Mouse (Mus musculus) cerebellum, postnatal 10 days (tissue): ENCODE measurements around the gene Camkmt.

Source experiments
- DNase-seq, 2 experiments: peaks; one replicate each; pipeline ENCODE4 v3.0.0; 2021; ENCODE audit warnings: mixed read lengths in 2 of 2

The Camkmt gene

GRCm38 (mm10) chr17:85171951-85172350, 81.6 kb downstream of the Camkmt start:
- no peak for DNase-seq

DNA sequence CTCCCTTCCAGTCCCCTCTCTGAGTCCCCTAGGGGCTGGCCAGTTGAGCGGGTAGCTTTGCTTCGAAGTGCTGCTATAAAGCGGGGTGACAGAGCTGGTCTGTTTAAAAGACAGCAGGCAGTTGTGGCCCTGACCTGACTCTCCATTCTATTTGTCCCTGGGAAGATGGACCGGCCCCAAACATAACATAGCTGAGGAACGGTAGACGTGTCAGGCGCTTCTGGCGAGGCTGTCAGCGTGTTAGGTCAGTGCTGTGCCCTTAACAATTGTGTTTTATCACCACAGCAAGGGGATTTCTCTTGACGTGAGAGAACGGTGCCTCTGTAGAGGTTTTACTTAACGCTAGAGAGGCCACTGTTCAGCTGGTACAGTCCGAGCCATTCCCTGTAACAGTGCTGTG, 86.9 kb downstream of the Camkmt start:
- DNase-seq: no peak

GRCm38 (mm10) chr17:85180471-85181060, 90.2 kb downstream of the Camkmt start:
- DNase-seq: no peak

- peak; percentile 89 to 90 for DNase-seq
Observed at GRCm38 (mm10) chr17:85189227-85190127, 99.1 kb downstream of the Camkmt start.

DNA sequence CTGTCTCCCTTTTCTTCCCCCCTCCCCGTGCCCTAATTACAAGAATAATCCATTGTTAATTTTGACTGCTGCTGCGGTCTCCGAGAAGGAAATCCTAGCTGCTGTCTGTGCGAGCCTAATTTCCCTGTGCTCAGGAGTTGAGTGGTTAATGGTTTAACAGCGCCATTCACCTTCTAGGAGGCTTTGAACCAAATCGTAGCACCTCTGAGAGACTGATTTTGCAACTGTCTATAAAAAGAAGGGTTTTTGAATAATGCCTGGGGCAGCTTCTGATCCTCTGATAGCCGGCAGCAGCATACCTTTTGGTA, 99.7 kb downstream of the Camkmt start:
- no peak for DNase-seq

DNA sequence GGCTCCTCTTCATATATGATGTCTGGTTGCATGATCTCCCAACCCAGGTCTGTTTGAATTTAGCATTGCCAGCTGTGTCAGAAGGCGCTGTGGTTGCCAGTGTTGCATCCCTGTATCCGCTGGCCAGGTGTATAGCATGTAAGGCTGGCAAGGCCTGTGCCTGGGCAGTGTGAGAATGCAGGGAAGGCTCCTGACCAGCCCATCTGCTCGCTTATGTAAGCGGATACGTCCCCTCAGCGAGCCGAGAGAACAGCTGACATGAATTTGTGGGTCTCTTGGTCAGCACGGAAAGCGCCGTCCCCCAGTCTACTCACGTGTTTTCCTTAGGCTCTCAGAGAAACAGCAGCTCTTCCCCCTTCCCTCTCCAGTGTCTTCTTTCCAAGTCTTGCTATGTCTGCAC, 102.9 kb downstream of the Camkmt start:
- DNase-seq: no peak

DNA sequence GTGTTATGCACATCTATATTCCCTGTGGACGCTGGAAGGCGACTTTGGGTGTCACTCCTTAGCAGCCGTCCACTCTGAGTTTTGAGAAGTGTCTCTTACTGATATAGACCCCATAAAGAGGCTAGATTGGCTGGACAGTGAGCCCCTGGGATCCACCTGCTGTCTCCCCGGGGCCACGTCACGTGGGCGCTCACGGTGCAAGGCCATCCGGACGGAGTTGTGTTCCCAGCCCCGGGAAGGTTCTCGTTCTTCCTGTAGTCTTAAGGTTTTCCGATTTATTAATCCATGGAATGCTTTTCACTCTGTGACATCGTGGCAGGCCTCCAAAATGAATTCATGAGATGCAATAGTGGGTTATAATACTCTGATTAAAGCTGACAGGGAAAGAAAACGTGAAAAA, 108.4 kb downstream of the Camkmt start:
- no peak for DNase-seq

GRCm38 (mm10) chr17:85199321-85199720, 109.0 kb downstream of the Camkmt start:
- no peak for DNase-seq

GRCm38 (mm10) chr17:85218054-85218453, 127.7 kb downstream of the Camkmt start:
- no peak for DNase-seq

GRCm38 (mm10) chr17:85242109-85242508, 151.8 kb downstream of the Camkmt start:
- no peak for DNase-seq

DNA sequence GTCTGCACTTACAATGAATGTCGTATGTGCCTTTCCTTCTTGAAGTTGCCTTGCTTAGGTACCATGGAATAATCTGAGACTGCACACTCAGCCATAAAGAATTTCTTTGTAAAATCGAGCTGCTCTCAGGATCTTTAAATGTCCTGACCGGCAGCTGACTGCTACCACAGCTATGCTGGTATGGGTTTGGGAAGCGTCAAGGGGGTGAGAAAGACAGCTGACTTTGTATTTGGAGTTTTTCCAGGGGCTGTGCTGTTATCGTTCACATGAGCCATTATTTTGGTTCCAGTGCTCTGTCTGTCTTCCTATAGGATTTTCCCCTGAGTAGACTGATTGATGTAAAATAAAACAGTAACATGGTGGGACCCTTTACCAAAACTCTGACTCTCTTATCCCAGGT, 158.6 kb downstream of the Camkmt start:
- no peak for DNase-seq

GRCm38 (mm10) chr17:85249744-85250143, 159.4 kb downstream of the Camkmt start:
- peak; percentile 15 to 48 for DNase-seq

DNA sequence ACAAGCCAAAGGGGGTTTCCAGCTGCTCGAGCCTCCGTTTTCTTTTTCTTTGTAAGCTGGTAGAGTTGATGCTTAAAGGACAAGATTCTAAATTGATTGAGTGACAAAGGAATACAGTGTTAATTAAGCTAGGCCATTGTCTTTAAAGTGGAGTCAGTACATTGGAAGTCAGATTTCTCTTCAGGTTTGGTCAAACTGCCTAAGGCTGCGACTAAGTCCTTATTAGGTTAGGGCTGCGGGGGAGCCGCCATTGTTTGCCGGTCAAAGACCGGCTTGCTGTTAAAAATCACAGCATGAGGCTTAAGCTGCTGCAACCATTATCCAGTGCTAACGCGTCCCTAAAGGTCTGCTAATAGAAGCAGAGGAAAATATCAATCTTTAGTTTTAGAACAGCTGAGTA, 166.6 kb downstream of the Camkmt start:
- DNase-seq: no peak

- no peak for DNase-seq
Observed at GRCm38 (mm10) chr17:85257348-85257747, 167.0 kb downstream of the Camkmt start.

DNA sequence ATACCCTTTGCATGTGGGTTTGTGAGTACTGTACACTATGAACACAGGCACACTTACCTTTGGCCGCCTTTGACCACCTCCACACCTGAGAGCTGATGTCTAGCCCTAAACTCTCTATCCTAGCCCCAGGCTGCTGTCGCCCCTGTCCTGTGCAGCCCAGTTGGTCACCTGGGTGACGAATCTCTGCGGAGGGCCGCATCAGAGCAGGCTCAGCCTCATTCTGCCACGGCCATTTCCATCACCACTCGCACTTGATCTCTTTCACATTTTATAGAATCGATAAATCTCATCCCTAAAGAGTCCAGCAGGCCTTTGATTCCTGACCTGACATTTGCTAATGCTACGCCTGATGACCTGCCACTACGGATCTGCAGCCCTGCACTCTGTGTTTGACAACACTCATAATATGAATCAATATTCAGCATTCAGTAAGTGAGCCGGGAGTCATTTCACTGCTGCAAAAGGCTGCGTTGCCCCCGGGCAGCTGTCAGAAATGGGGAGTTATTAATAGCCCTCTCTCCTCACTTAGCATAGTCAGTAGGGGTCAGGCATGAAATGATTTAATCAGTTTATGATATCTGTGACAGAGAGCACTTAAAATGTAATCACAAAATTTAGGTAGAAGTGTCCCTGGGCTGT, 168.5 kb downstream of the Camkmt start:
- DNase-seq: no peak

DNA sequence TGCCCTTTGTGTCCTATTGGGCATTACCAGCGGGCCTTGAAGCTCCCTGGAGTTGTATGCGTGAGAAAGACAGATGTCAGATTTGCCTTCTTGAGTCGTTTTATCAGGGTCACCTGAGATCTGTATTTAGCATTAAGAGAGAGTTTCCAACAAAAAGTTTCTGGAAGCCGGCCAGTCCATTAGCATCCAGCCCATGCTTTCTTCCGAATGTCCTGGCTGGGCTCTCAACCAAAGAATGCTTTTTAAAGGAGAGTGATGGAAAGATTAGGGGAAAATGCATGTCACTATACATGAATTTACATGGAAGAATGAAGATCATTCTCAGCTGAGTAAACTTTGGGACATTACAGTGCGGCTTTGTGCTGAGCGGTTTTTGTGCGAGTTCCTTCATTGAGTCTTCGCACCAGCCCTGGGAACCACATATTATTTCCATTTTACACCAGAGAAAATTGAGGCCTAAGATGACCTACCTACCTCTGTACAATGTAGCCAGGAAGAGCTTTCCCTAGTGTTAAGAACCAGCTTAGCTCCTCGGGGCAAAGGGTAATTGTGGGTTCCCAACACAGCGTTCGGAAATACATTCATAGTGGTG, 176.6 kb downstream of the Camkmt start:
- DNase-seq: no peak

GRCm38 (mm10) chr17:85271466-85272175, 181.3 kb downstream of the Camkmt start:
- DNase-seq: no peak

DNA sequence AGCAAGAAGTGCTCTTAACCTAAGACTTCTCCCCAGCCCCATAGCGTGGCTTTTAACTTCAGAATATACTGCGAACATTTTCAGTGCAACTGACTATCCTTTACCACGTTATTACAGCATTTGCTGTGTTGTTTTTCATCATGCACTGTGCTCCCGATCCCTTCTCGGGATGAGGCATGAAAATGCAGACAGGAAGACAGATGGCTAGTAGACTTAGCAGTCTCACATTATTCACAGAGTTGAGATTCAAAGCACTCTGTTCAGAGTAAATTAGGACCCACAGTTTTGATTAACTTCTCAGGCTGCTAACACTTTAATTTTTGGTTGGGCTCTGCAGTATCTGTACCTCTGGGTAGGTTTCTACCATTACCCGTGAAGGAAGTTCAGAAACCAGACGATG, 189.4 kb downstream of the Camkmt start:
- no peak for DNase-seq

DNA sequence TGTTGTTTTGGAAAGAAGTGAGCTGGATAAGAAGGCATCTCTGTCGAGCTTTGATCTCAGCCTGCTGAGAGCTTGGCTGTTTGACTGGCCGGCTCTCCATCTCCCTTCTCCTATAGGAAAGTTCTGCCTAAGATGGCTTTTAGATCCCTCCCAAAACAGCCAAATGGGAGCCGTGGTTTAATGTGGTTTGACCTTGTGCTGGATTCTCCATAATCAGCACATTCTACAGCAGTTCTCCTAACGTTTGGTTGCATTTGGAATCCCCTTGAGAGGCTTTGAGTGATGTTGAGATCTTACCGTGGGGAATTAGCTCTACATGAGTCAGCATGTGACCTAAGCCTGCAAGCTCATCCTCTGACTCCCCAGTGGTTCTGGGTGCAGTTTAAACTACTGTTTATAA, 192.1 kb downstream of the Camkmt start:
- no peak for DNase-seq

- no peak for DNase-seq
Observed at GRCm38 (mm10) chr17:85291154-85291553, 200.8 kb downstream of the Camkmt start.

- DNase-seq: peak; percentile 77 to 85
Observed at GRCm38 (mm10) chr17:85291601-85292000, 201.2 kb downstream of the Camkmt start.

GRCm38 (mm10) chr17:85292276-85292675, 201.9 kb downstream of the Camkmt start:
- DNase-seq: no peak

DNA sequence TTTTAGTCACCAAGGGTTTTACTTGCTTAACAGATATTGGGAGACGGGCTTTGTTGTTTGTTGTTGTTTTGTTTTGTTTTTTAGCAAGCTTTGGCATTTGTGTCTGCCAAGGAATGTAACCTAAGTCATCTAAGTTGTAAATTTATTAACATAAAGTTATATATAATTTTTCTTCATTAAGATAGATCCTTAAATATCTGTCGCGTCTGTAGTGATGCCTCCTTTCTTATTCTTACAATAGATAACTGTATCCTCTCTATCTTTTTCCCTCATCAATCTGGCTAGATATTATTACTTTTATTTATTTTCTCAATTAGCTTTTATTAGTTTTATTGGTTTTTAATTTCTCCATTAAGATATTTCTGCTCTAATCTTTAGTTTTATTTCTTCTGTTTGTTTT, 213.3 kb downstream of the Camkmt start:
- peak in 1 of 2 experiments; percentile 30 for DNase-seq
